Mouse (Mus musculus): Measurements from ENCODE around the gene Rmi1. TPM values are rescaled to one million over a fixed set of nuclear protein-coding genes. Genes with fewer than 3 reads are reported as not detected.
"Not testable (repeated sequence)": the region's sequence is repeated elsewhere in the genome, so short reads cannot be mapped to it uniquely, and the experiment has no call there.

Gene Rmi1
- polyA plus RNA-seq, 1 experiment from 2014 or later = 13.2 TPM

GRCm38 (mm10) chr13:58384779-58385546 lies 17.1 kb upstream of the Rmi1 start, which contains the start of gene 2210016F16Rik:
TSS of gene 2210016F16Rik (minus strand) at chr13:58385225.
- peak within 1 kb of the TSS; percentile 64 for H3K4me3 ChIP-seq (ENCODE audit: low read depth, low read length)
- peak within 1 kb of the TSS; percentile 86 for H3K4me2 ChIP-seq (replicated peaks; ENCODE audit: low read depth)
- H3K36me3 ChIP-seq (ENCODE audit: control insufficient read depth, insufficient read depth) = peaks cover 25% of the 10 kb centered on the region
- peaks cover 13% of the 10 kb centered on the region for H3K9me3 ChIP-seq (ENCODE audit: control insufficient read depth)
- no peaks in the 10 kb centered on the region for H3K4me1 ChIP-seq (replicated peaks; ENCODE audit: control insufficient read depth, insufficient read depth, low read length)
- peak within 1 kb of the TSS; percentile 94 for H3K27ac ChIP-seq (ENCODE audit: low read depth, low read length)
- peak; percentile 38 for TF ChIP-seq CTCF (IDR thresholded peaks at IDR 0.05; ENCODE audit: low read depth)
- WGBS = 2% methylated on average over 80 of the region's 80 CpGs
- no peaks in the 10 kb centered on the region for H3K27me3 ChIP-seq (replicated peaks; ENCODE audit: control insufficient read depth, insufficient read depth, low read length)
- H3K9ac ChIP-seq (ENCODE audit: low read depth, low read length) = peak within 1 kb of the TSS; percentile 91
- ATAC-seq = peak; percentile 72

GRCm38 (mm10) chr13:58385547-58385920 lies 16.5 kb upstream of the Rmi1 start:
- WGBS = 43% methylated on average over 7 of the region's 7 CpGs
- Histone ChIP-seq H3K27me3 (replicated peaks; ENCODE audit: control insufficient read depth, insufficient read depth, low read length) (no peaks in the 10 kb centered on the region), H3K4me3 (ENCODE audit: low read depth, low read length) (peak overlapping the region; percentile 64), H3K4me2 (replicated peaks; ENCODE audit: low read depth) (peak overlapping the region; percentile 86), H3K9ac (ENCODE audit: low read depth, low read length) (peak overlapping the region; percentile 91; the same call in 1 of the 2 replicates), H3K36me3 (ENCODE audit: control insufficient read depth, insufficient read depth) (peaks cover 20% of the 10 kb centered on the region), H3K9me3 (ENCODE audit: control insufficient read depth) (peaks cover 7% of the 10 kb centered on the region), H3K27ac (ENCODE audit: low read depth, low read length) (peak overlapping the region; percentile 94), H3K4me1 (replicated peaks; ENCODE audit: control insufficient read depth, insufficient read depth, low read length) (no peaks in the 10 kb centered on the region)
- ATAC-seq = peak; percentile 64
- no peak for TF ChIP-seq CTCF (IDR thresholded peaks at IDR 0.05; ENCODE audit: low read depth)

GRCm38 (mm10) chr13:58387948-58388347 lies 14.1 kb upstream of the Rmi1 start:
- no peak overlapping the region for H3K4me3 ChIP-seq (ENCODE audit: low read depth, low read length)
- no peaks in the 10 kb centered on the region for H3K9me3 ChIP-seq (ENCODE audit: control insufficient read depth)
- peaks cover 14% of the 10 kb centered on the region for H3K36me3 ChIP-seq (ENCODE audit: control insufficient read depth, insufficient read depth)
- TF ChIP-seq CTCF (IDR thresholded peaks at IDR 0.05; ENCODE audit: low read depth) = peak; percentile 89
- H3K4me1 ChIP-seq (replicated peaks; ENCODE audit: control insufficient read depth, insufficient read depth, low read length) = no peaks in the 10 kb centered on the region
- H3K27me3 ChIP-seq (replicated peaks; ENCODE audit: control insufficient read depth, insufficient read depth, low read length) = no peaks in the 10 kb centered on the region
- peak; percentile 44 for ATAC-seq
- H3K4me2 ChIP-seq (replicated peaks; ENCODE audit: low read depth) = no peak overlapping the region
- no peak overlapping the region for H3K9ac ChIP-seq (ENCODE audit: low read depth, low read length)
- H3K27ac ChIP-seq (ENCODE audit: low read depth, low read length) = no peak overlapping the region
- WGBS = 8% methylated on average over 7 of the region's 7 CpGs

GRCm38 (mm10) chr13:58388379-58388778 lies 13.7 kb upstream of the Rmi1 start:
- Histone ChIP-seq H3K36me3 (ENCODE audit: control insufficient read depth, insufficient read depth) (peaks cover 16% of the 10 kb centered on the region), H3K4me2 (replicated peaks; ENCODE audit: low read depth) (no peak overlapping the region), H3K27ac (ENCODE audit: low read depth, low read length) (no peak overlapping the region), H3K4me1 (replicated peaks; ENCODE audit: control insufficient read depth, insufficient read depth, low read length) (no peaks in the 10 kb centered on the region), H3K4me3 (ENCODE audit: low read depth, low read length) (no peak overlapping the region), H3K9me3 (ENCODE audit: control insufficient read depth) (no peaks in the 10 kb centered on the region), H3K27me3 (replicated peaks; ENCODE audit: control insufficient read depth, insufficient read depth, low read length) (no peaks in the 10 kb centered on the region), H3K9ac (ENCODE audit: low read depth, low read length) (no peak overlapping the region)
- TF ChIP-seq CTCF (IDR thresholded peaks at IDR 0.05; ENCODE audit: low read depth) = no peak
- 44% methylated on average over 3 of the region's 3 CpGs for WGBS
- no peak for ATAC-seq

GRCm38 (mm10) chr13:58389324-58389951 lies 12.6 kb upstream of the Rmi1 start:
- Histone ChIP-seq H3K36me3 (ENCODE audit: control insufficient read depth, insufficient read depth) (peaks cover 25% of the 10 kb centered on the region), H3K27me3 (replicated peaks; ENCODE audit: control insufficient read depth, insufficient read depth, low read length) (no peaks in the 10 kb centered on the region), H3K27ac (ENCODE audit: low read depth, low read length) (no peak overlapping the region), H3K4me2 (replicated peaks; ENCODE audit: low read depth) (no peak overlapping the region), H3K4me3 (ENCODE audit: low read depth, low read length) (no peak overlapping the region), H3K9ac (ENCODE audit: low read depth, low read length) (no peak overlapping the region), H3K4me1 (replicated peaks; ENCODE audit: control insufficient read depth, insufficient read depth, low read length) (no peaks in the 10 kb centered on the region), H3K9me3 (ENCODE audit: control insufficient read depth) (no peaks in the 10 kb centered on the region)
- WGBS = 80% methylated on average over 2 of the region's 2 CpGs
- ATAC-seq = no peak
- no peak for TF ChIP-seq CTCF (IDR thresholded peaks at IDR 0.05; ENCODE audit: low read depth)

GRCm38 (mm10) chr13:58394392-58394791 lies 7.7 kb upstream of the Rmi1 start:
- not testable (repeated sequence) for H3K4me3 ChIP-seq (ENCODE audit: low read depth, low read length); H3K4me1 ChIP-seq (replicated peaks; ENCODE audit: control insufficient read depth, insufficient read depth, low read length); H3K9ac ChIP-seq (ENCODE audit: low read depth, low read length); H3K4me2 ChIP-seq (replicated peaks; ENCODE audit: low read depth); H3K27ac ChIP-seq (ENCODE audit: low read depth, low read length); H3K27me3 ChIP-seq (replicated peaks; ENCODE audit: control insufficient read depth, insufficient read depth, low read length); H3K9me3 ChIP-seq (ENCODE audit: control insufficient read depth); ATAC-seq
- peaks cover 56% of the 10 kb centered on the region for H3K36me3 ChIP-seq (ENCODE audit: control insufficient read depth, insufficient read depth)
- 82% methylated on average over 11 of the region's 11 CpGs for WGBS

Data from intestine, postnatal 0 days (tissue).